Mouse (Mus musculus): ENCODE measurements around the gene Cdyl. TPM values are rescaled to one million over a fixed set of nuclear protein-coding genes. Genes with fewer than 3 reads are reported as not detected.

Gene Cdyl
- polyA plus RNA-seq, 1 experiment: 113 TPM

GRCm38 (mm10) chr13:35755655-35756283 is 96.1 kb downstream of the Cdyl start:
- Histone ChIP-seq H3K36me3 (ENCODE audit: control insufficient read depth, insufficient read depth, low read length) (no peaks in the 10 kb centered on the region), H3K4me1 (ENCODE audit: control insufficient read depth, insufficient read depth, low read length) (no peaks in the 10 kb centered on the region; the same call in 1 of the 2 replicates), H3K27ac (ENCODE audit: control insufficient read depth, insufficient read depth, low read depth, low read length) (no peak overlapping the region), H3K27me3 (ENCODE audit: control insufficient read depth, insufficient read depth, low read length) (no peaks in the 10 kb centered on the region), H3K4me3 (ENCODE audit: control insufficient read depth, low read depth, low read length) (no peak overlapping the region)
- TF ChIP-seq POLR2A (IDR thresholded peaks at IDR 0.05; ENCODE audit: control insufficient read depth, low read depth, low read length) (no peak), CTCF (IDR thresholded peaks at IDR 0.05; ENCODE audit: control insufficient read depth, insufficient read depth, insufficient replicate concordance, low read depth, low read length) (no peak)

- H3K4me1 ChIP-seq (ENCODE audit: control insufficient read depth, insufficient read depth, low read length): no peaks in the 10 kb centered on the region; the same call in 1 of the 2 replicates
- no peak overlapping the region for H3K27ac ChIP-seq (ENCODE audit: control insufficient read depth, insufficient read depth, low read depth, low read length)
- no peak overlapping the region for H3K4me3 ChIP-seq (ENCODE audit: control insufficient read depth, low read depth, low read length)
- H3K36me3 ChIP-seq (ENCODE audit: control insufficient read depth, insufficient read depth, low read length): no peaks in the 10 kb centered on the region
- TF ChIP-seq POLR2A (IDR thresholded peaks at IDR 0.05; ENCODE audit: control insufficient read depth, low read depth, low read length): no peak
- no peaks in the 10 kb centered on the region for H3K27me3 ChIP-seq (ENCODE audit: control insufficient read depth, insufficient read depth, low read length)
Measured at GRCm38 (mm10) chr13:35756393-35757338, 97.0 kb downstream of the Cdyl start.

- Histone ChIP-seq H3K27me3 (ENCODE audit: control insufficient read depth, insufficient read depth, low read length) (no peaks in the 10 kb centered on the region), H3K4me3 (ENCODE audit: control insufficient read depth, low read depth, low read length) (no peak overlapping the region), H3K36me3 (ENCODE audit: control insufficient read depth, insufficient read depth, low read length) (no peaks in the 10 kb centered on the region), H3K4me1 (ENCODE audit: control insufficient read depth, insufficient read depth, low read length) (no peaks in the 10 kb centered on the region), H3K27ac (ENCODE audit: control insufficient read depth, insufficient read depth, low read depth, low read length) (no peak overlapping the region)
- TF ChIP-seq POLR2A (IDR thresholded peaks at IDR 0.05; ENCODE audit: control insufficient read depth, low read depth, low read length) (no peak), CTCF (IDR thresholded peaks at IDR 0.05; ENCODE audit: control insufficient read depth, insufficient read depth, insufficient replicate concordance, low read depth, low read length) (no peak)
Measured at GRCm38 (mm10) chr13:35760372-35760771, 100.7 kb downstream of the Cdyl start.

GRCm38 (mm10) chr13:35764559-35764958 is 104.9 kb downstream of the Cdyl start:
- 0 out of 2 replicates have a peak, but pooled peaks cover 2% of the 10 kb centered on the region for H3K4me1 ChIP-seq (ENCODE audit: control insufficient read depth, insufficient read depth, low read length)
- H3K27ac ChIP-seq (ENCODE audit: control insufficient read depth, insufficient read depth, low read depth, low read length): no peak overlapping the region
- no peak for TF ChIP-seq POLR2A (IDR thresholded peaks at IDR 0.05; ENCODE audit: control insufficient read depth, low read depth, low read length)
- no peak for TF ChIP-seq CTCF (IDR thresholded peaks at IDR 0.05; ENCODE audit: control insufficient read depth, insufficient read depth, insufficient replicate concordance, low read depth, low read length)
- H3K4me3 ChIP-seq (ENCODE audit: control insufficient read depth, low read depth, low read length): no peak overlapping the region
- no peaks in the 10 kb centered on the region for H3K27me3 ChIP-seq (ENCODE audit: control insufficient read depth, insufficient read depth, low read length)
- no peaks in the 10 kb centered on the region for H3K36me3 ChIP-seq (ENCODE audit: control insufficient read depth, insufficient read depth, low read length)

GRCm38 (mm10) chr13:35765817-35766216 is 106.2 kb downstream of the Cdyl start:
- TF ChIP-seq POLR2A (IDR thresholded peaks at IDR 0.05; ENCODE audit: control insufficient read depth, low read depth, low read length) (no peak), CTCF (IDR thresholded peaks at IDR 0.05; ENCODE audit: control insufficient read depth, insufficient read depth, insufficient replicate concordance, low read depth, low read length) (no peak)
- Histone ChIP-seq H3K4me3 (ENCODE audit: control insufficient read depth, low read depth, low read length) (no peak overlapping the region), H3K27me3 (ENCODE audit: control insufficient read depth, insufficient read depth, low read length) (no peaks in the 10 kb centered on the region), H3K36me3 (ENCODE audit: control insufficient read depth, insufficient read depth, low read length) (no peaks in the 10 kb centered on the region), H3K27ac (ENCODE audit: control insufficient read depth, insufficient read depth, low read depth, low read length) (no peak overlapping the region), H3K4me1 (ENCODE audit: control insufficient read depth, insufficient read depth, low read length) (0 out of 2 replicates have a peak, but pooled peaks cover 2% of the 10 kb centered on the region)

GRCm38 (mm10) chr13:35769673-35770072 is 110.0 kb downstream of the Cdyl start:
- TF ChIP-seq POLR2A (IDR thresholded peaks at IDR 0.05; ENCODE audit: control insufficient read depth, low read depth, low read length) (no peak), CTCF (IDR thresholded peaks at IDR 0.05; ENCODE audit: control insufficient read depth, insufficient read depth, insufficient replicate concordance, low read depth, low read length) (no peak)
- Histone ChIP-seq H3K27ac (ENCODE audit: control insufficient read depth, insufficient read depth, low read depth, low read length) (no peak overlapping the region), H3K36me3 (ENCODE audit: control insufficient read depth, insufficient read depth, low read length) (no peaks in the 10 kb centered on the region), H3K27me3 (ENCODE audit: control insufficient read depth, insufficient read depth, low read length) (no peaks in the 10 kb centered on the region), H3K4me3 (ENCODE audit: control insufficient read depth, low read depth, low read length) (no peak overlapping the region), H3K4me1 (ENCODE audit: control insufficient read depth, insufficient read depth, low read length) (peaks cover 2% of the 10 kb centered on the region; the same call in 1 of the 2 replicates)

- no peak for TF ChIP-seq POLR2A (IDR thresholded peaks at IDR 0.05; ENCODE audit: control insufficient read depth, low read depth, low read length)
- no peak for TF ChIP-seq CTCF (IDR thresholded peaks at IDR 0.05; ENCODE audit: control insufficient read depth, insufficient read depth, insufficient replicate concordance, low read depth, low read length)
- Histone ChIP-seq H3K4me3 (ENCODE audit: control insufficient read depth, low read depth, low read length) (no peak overlapping the region), H3K4me1 (ENCODE audit: control insufficient read depth, insufficient read depth, low read length) (peaks cover 2% of the 10 kb centered on the region; the same call in 1 of the 2 replicates), H3K27me3 (ENCODE audit: control insufficient read depth, insufficient read depth, low read length) (no peaks in the 10 kb centered on the region), H3K36me3 (ENCODE audit: control insufficient read depth, insufficient read depth, low read length) (no peaks in the 10 kb centered on the region), H3K27ac (ENCODE audit: control insufficient read depth, insufficient read depth, low read depth, low read length) (no peak overlapping the region)
Measured at GRCm38 (mm10) chr13:35770421-35770820, 110.8 kb downstream of the Cdyl start.

Measured in testis, adult 2 months (tissue).